Mouse (Mus musculus): ENCODE results near the gene Ercc2.
A peak's percentile ranks its signal among the peaks of the same experiment; 100 is the strongest.

- no peak for TF ChIP-seq POLR2A (IDR thresholded peaks at IDR 0.05; ENCODE audit: extremely low read depth, insufficient read depth, low read length)
- TF ChIP-seq CTCF (IDR thresholded peaks at IDR 0.05; ENCODE audit: extremely low read depth, insufficient read depth, low read length) = peak; percentile 94
Observed at GRCm38 (mm10) chr7:19405417-19405816, 23.6 kb downstream of the Ercc2 start.

Data from cortical plate, adult 2 months (tissue).